In the genomic region with DNA sequence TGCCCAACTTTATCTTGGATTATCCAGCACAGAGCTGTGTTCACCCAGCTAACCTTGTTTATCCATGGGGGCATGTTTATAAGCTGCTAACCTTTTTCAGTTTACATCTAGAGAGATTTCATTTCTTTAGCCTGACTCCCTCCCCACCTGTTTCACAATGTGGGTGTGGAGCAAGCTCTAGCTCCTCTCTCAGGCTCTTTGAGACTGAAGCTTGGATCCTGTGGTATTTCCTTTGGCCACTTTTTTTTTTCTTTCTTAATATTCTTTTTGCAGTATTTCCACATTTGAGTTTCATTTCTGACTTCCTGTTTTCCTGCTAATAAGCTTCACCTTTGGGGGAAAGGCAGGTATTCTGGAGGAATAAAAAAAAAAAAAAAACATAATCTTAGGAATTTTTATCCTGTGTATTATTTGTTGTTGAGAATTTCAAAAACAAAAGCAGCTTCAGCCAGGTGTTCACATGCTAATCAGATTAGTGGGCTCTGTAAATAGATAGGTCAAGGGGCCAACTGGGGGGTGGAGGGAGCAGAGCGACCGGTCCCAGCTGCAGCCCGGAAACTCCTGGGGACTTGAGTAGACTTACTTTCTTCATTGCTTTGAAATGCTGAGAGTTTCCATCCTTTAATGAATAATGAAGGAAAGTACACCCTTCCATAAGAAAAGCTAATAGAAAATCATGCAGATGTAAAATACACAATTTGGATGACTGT, we compare ENCODE assay signal across 11 mouse cellular contexts. TPM values are rescaled to one million over a fixed set of nuclear protein-coding genes. Genes with fewer than 3 reads are reported as not detected.
A peak's percentile ranks its signal among the peaks of the same experiment; 100 is the strongest.
DNase-seq lines count a peak whose midpoint lies in the region; ATAC-seq lines count a peak whose summit lies in the region.
"Had no signal": no experiment of that assay in that cellular context is flagged by ENCODE, and none has a peak within 500 bp of the region (broad histone marks: within the 10 kb centered on the region; RNA-seq: fewer than 3 reads in every experiment).

No protein-coding gene starts in this region.

- no peak overlapping the region for H3K27ac ChIP-seq in forebrain, embryonic 10.5 days
- no peak overlapping the region for H3K27ac ChIP-seq in forebrain, embryonic 12.5 days
- H3K27ac ChIP-seq: heart, embryonic 10.5 days had no signal

- DNase-seq in forebrain, embryonic 10.5 days (ENCODE audit: extremely low spot score, low spot score) = no peak
- peak; percentile 70 for DNase-seq in retina, adult 2 months (ENCODE audit: low read depth, low spot score)
- DNase-seq in retina, embryonic 14.5 days (ENCODE audit: low spot score) = no peak
- no peak for DNase-seq in cerebellum, adult 11 months
- DNase-seq in thymus, postnatal 25 days = no peak
- DNase-seq: thymus, postnatal 14 days had no signal

- no peaks in the 10 kb centered on the region for H3K9me3 ChIP-seq in forebrain, embryonic 10.5 days
- no peaks in the 10 kb centered on the region for H3K9me3 ChIP-seq in forebrain, embryonic 12.5 days
- H3K9me3 ChIP-seq: heart, embryonic 10.5 days had no signal

- H3K27me3 ChIP-seq in forebrain, embryonic 10.5 days (ENCODE audit: poor library complexity, severe bottlenecking) = peaks cover 42% of the 10 kb centered on the region
- peaks cover 14% of the 10 kb centered on the region for H3K27me3 ChIP-seq in forebrain, embryonic 12.5 days

- no peak for ATAC-seq in forebrain, embryonic 12.5 days (ENCODE audit: low FRiP score)
- ATAC-seq in megakaryocyte progenitor cell, adult 5-6 weeks (replicated peaks; ENCODE audit: poor library complexity) = peak; percentile 38
- no peak for ATAC-seq in megakaryocyte-erythroid progenitor cell, adult 5-6 weeks (replicated peaks; ENCODE audit: low FRiP score, low TSS enrichment, poor library complexity, severe bottlenecking)

- peaks cover 35% of the 10 kb centered on the region for H3K4me1 ChIP-seq in forebrain, embryonic 10.5 days
- peaks cover 5% of the 10 kb centered on the region; the same call in 1 of the 2 replicates for H3K4me1 ChIP-seq in forebrain, embryonic 12.5 days

- H3K36me3 ChIP-seq in forebrain, embryonic 10.5 days (replicated peaks) = 0 out of 2 replicates have a peak, but pooled peaks cover 4% of the 10 kb centered on the region
- H3K36me3 ChIP-seq in forebrain, embryonic 12.5 days (replicated peaks) = no peaks in the 10 kb centered on the region
- H3K36me3 ChIP-seq: heart, embryonic 10.5 days had no signal

- H3K4me3 ChIP-seq in forebrain, embryonic 10.5 days = peak overlapping the region; percentile 3; the same call in 1 of the 2 replicates
- H3K4me3 ChIP-seq in forebrain, embryonic 12.5 days (replicated peaks) = no peak overlapping the region
- H3K4me3 ChIP-seq: heart, embryonic 10.5 days had no signal

- H3K4me2 ChIP-seq in forebrain, embryonic 12.5 days = no peak overlapping the region

- H3K9ac ChIP-seq in forebrain, embryonic 12.5 days = no peak overlapping the region

- 5% methylated on average over 3 of the region's 3 CpGs for WGBS in forebrain, embryonic 10.5 days
- WGBS in forebrain, embryonic 12.5 days = 13% methylated on average over 3 of the region's 3 CpGs

RNA-seq across cellular contexts. Expression of a gene that starts 3.5 kb away (rescaled TPM):
- 6.9 and 7.5 TPM in 2 replicates for polyA plus RNA-seq in forebrain, embryonic 10.5 days (2016; fragmentation: Nextera tagmentation; extraction: Ambion mirVana)
- polyA plus RNA-seq in forebrain, embryonic 12.5 days (2016; fragmentation: Nextera tagmentation; extraction: Ambion mirVana) = 9.9 and 10.1 TPM in 2 replicates
- total RNA-seq in megakaryocyte progenitor cell, adult 5-6 weeks (2015) = not detected in 2 replicates
- total RNA-seq in megakaryocyte progenitor cell, adult 5-6 weeks (2017) = 0.14 TPM in 1 of 2 replicates, not detected in the other
- not detected in 2 replicates for total RNA-seq in megakaryocyte-erythroid progenitor cell, adult 5-6 weeks (2014; fragmentation: Nextera tagmentation)
- total RNA-seq in megakaryocyte-erythroid progenitor cell, adult 5-6 weeks (2017) = 0.23 TPM in 1 of 2 replicates, not detected in the other
- total RNA-seq: common myeloid progenitor, adult 5-6 weeks had no signal
